Mouse (Mus musculus) small intestine, adult 2 months (tissue): ENCODE measurements around the gene Cd36.

ENCODE experiments used
- CTCF ChIP-seq: fragments of 200-500 bp; IDR thresholded peaks from 2 replicates; pipeline ENCODE4 v1.5.1; 2012; ENCODE audit warnings: low read depth, mild to moderate bottlenecking, control low read depth, inconsistent platforms, low read length, moderate library complexity, mixed read lengths; ENCODE audit not compliant: insufficient replicate concordance, insufficient read length; ENCODE audit errors: extremely low read depth
- POLR2A ChIP-seq: fragments of 200-500 bp; IDR thresholded peaks from 2 replicates; pipeline ENCODE4 v1.6.1; 2012; ENCODE audit warnings: low read depth, mild to moderate bottlenecking, control low read depth, inconsistent platforms, low read length, moderate library complexity

DNA sequence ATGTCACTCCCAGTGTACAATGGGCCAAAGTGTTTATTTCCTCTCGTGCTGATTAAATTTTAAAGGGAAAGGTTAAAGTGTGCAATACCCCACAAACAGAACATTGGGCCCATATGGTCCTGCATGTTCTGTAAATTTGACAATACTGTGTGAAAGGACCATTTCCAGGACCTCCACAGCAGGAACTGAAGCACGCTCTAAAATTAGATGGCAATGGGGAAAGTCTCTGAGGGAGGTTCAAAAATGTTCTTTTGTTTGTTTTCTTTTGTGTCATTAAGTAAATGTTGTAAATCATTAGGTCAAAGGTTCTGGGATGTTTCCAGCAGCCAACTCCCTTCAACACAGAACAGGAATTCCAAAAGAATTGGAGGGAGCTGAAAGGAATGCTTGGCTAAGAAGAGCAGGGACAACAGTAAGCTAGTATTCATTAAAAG, 35.5 kb upstream of the Cd36 start:
- TF ChIP-seq CTCF = no peak
- no peak for TF ChIP-seq POLR2A
